Mouse (Mus musculus) forebrain, embryonic 11.5 days (tissue): ENCODE results near the gene Ppp1r13b. TPM values are rescaled to one million over a fixed set of nuclear protein-coding genes. Genes with fewer than 3 reads are reported as not detected.

Experiments used
- ATAC-seq: fragments of 200-750 bp; cut with Nextera tagmentation; replicated peaks from 2 replicates; pipeline ENCODE4 v1.8.0; 2017; ENCODE audit warnings: moderate TSS enrichment; ENCODE audit not compliant: low FRiP score
- DNase-seq: peaks from one replicate; pipeline ENCODE4 v3.0.0-alpha.2; 2017; ENCODE audit warnings: low spot score
- H3K27ac ChIP-seq: fragments of 300-500 bp; sonication (generic); 2 replicates; pipeline ENCODE4 v1.5.1; 2014; ENCODE audit warnings: low read depth, low read length
- H3K27me3 ChIP-seq: fragments of 300-500 bp; sonication (generic); 2 replicates; pipeline ENCODE4 v1.6.1; 2014; ENCODE audit warnings: mild to moderate bottlenecking, low read length, mixed read lengths; ENCODE audit not compliant: control insufficient read depth, insufficient read depth
- H3K36me3 ChIP-seq: fragments of 300-500 bp; sonication (generic); 2 replicates; pipeline ENCODE4 v1.6.1; 2014; ENCODE audit warnings: mild to moderate bottlenecking, low read length, moderate library complexity, mixed read lengths; ENCODE audit not compliant: control insufficient read depth, insufficient read depth
- H3K4me1 ChIP-seq: fragments of 300-500 bp; sonication (generic); replicated peaks from 2 replicates; pipeline ENCODE4 v1.6.1; 2014; ENCODE audit warnings: low read length, mixed read lengths; ENCODE audit not compliant: control insufficient read depth, insufficient read depth
- H3K4me2 ChIP-seq: fragments of 300-500 bp; sonication (generic); 2 replicates; pipeline ENCODE4 v1.6.1; 2014; ENCODE audit warnings: low read depth, mild to moderate bottlenecking, low read length, moderate library complexity, mixed read lengths; ENCODE audit not compliant: severe bottlenecking
- H3K4me3 ChIP-seq: fragments of 300-500 bp; sonication (generic); 2 replicates; pipeline ENCODE4 v1.5.1; 2014; ENCODE audit warnings: low read depth, low read length
- H3K9ac ChIP-seq: fragments of 300-500 bp; sonication (generic); 2 replicates; pipeline ENCODE4 v1.6.1; 2014; ENCODE audit warnings: low read length
- H3K9me3 ChIP-seq: fragments of 300-500 bp; sonication (generic); 2 replicates; pipeline ENCODE4 v1.6.1; 2016; ENCODE audit warnings: low read length, mixed read lengths; ENCODE audit not compliant: control insufficient read depth
- WGBS: fragments of 180-500 bp; shearing (Covaris S2); extraction: QIAGEN DNeasy Blood & Tissue Kit; methylation state at CpG from one replicate; pipeline ENCODE4 v1.1.7; 2014; 5-methylcytosine and 5-hydroxymethylcytosine counted together
- polyA plus RNA-seq: library from polyadenylated mRNA; unstranded; fragments of >200 nt; fragmentation: Nextera tagmentation; extraction: Ambion mirVana; gene quantifications from 2 replicates; pipeline ENCODE4 v1.2.1, GENCODE M21; 2014

Gene Ppp1r13b
- polyA plus RNA-seq, 1 experiment from 2014 or later: 6.3 TPM

- Histone ChIP-seq H3K36me3 (no peaks in the 10 kb centered on the region), H3K9ac (no peak overlapping the region), H3K9me3 (no peaks in the 10 kb centered on the region), H3K27me3 (no peaks in the 10 kb centered on the region), H3K4me2 (no peak overlapping the region), H3K4me1 (no peaks in the 10 kb centered on the region), H3K27ac (no peak overlapping the region), H3K4me3 (no peak overlapping the region)
- ATAC-seq (no peak), DNase-seq (no peak)
- WGBS: 90% methylated on average over 3 of the region's 3 CpGs
Measured at GRCm38 (mm10) chr12:111875499-111875898, 32.4 kb downstream of the Ppp1r13b start.

GRCm38 (mm10) chr12:111874601-111875140, 33.2 kb downstream of the Ppp1r13b start:
- Histone ChIP-seq H3K4me2 (no peak overlapping the region), H3K9me3 (no peaks in the 10 kb centered on the region), H3K4me3 (no peak overlapping the region), H3K9ac (no peak overlapping the region), H3K27me3 (no peaks in the 10 kb centered on the region), H3K27ac (no peak overlapping the region), H3K36me3 (no peaks in the 10 kb centered on the region), H3K4me1 (no peaks in the 10 kb centered on the region)
- DNase-seq (no peak), ATAC-seq (no peak)
- 78% methylated on average over 1 of the region's 1 CpGs for WGBS

- no peak overlapping the region for H3K9ac ChIP-seq
- H3K4me2 ChIP-seq: no peak overlapping the region
- no peaks in the 10 kb centered on the region for H3K27me3 ChIP-seq
- DNase-seq: no peak
- WGBS: 86% methylated on average over 5 of the region's 5 CpGs
- H3K4me1 ChIP-seq: no peaks in the 10 kb centered on the region
- no peaks in the 10 kb centered on the region for H3K36me3 ChIP-seq
- H3K4me3 ChIP-seq: no peak overlapping the region
- H3K27ac ChIP-seq: no peak overlapping the region
- no peak for ATAC-seq
- H3K9me3 ChIP-seq: no peaks in the 10 kb centered on the region
Measured at GRCm38 (mm10) chr12:111872079-111872478, 35.8 kb downstream of the Ppp1r13b start.

DNA sequence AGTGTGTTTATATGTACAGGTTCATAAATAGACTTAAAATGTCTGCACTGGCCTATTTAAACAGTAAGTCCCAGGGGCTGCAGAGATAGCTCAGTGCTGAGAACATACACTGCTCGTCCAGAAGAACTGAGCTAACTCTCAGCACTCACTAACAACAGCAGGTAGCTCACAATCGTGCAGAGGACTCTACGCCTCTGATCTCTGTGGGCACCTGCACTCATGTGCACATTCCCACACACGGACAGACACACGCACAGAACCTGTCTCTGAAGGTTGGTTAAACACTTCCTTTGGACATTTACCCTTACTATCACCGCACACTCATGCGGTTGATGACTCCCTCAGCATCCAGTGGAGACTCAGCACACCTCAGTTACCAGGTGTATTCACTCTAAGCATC, 37.1 kb downstream of the Ppp1r13b start:
- no peak overlapping the region for H3K4me2 ChIP-seq
- no peak overlapping the region for H3K4me3 ChIP-seq
- H3K9ac ChIP-seq: no peak overlapping the region
- no peak overlapping the region for H3K27ac ChIP-seq
- no peaks in the 10 kb centered on the region for H3K4me1 ChIP-seq
- no peaks in the 10 kb centered on the region for H3K9me3 ChIP-seq
- ATAC-seq: no peak
- WGBS: 88% methylated on average over 7 of the region's 7 CpGs
- no peak for DNase-seq
- no peaks in the 10 kb centered on the region for H3K36me3 ChIP-seq
- no peaks in the 10 kb centered on the region for H3K27me3 ChIP-seq

DNA sequence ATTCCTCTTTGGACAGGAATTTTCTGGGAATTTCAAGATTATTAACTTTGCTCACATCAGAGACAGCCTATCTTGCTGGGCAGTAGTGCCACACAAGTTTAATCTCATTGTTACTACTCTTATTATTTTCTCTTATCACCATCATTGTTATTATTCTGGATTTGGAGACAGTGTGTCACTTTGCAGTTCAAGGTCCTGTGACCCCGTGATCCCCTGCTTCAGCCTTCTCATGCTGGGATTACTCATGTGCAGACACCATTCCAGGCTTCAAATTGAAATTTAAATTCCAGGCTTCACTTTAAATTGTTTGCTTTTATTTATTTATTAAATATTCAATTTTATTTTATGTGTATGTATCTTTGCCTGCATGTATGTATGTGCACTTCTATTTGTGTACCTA, 38.1 kb downstream of the Ppp1r13b start:
- H3K4me3 ChIP-seq: no peak overlapping the region
- no peaks in the 10 kb centered on the region for H3K36me3 ChIP-seq
- no peak overlapping the region for H3K27ac ChIP-seq
- WGBS: 89% methylated on average over 1 of the region's 1 CpGs
- H3K9me3 ChIP-seq: no peaks in the 10 kb centered on the region
- no peak for ATAC-seq
- H3K9ac ChIP-seq: no peak overlapping the region
- no peak for DNase-seq
- no peaks in the 10 kb centered on the region for H3K27me3 ChIP-seq
- H3K4me2 ChIP-seq: no peak overlapping the region
- no peaks in the 10 kb centered on the region for H3K4me1 ChIP-seq

- Histone ChIP-seq H3K36me3 (no peaks in the 10 kb centered on the region), H3K27me3 (no peaks in the 10 kb centered on the region), H3K4me1 (no peaks in the 10 kb centered on the region), H3K4me3 (no peak overlapping the region), H3K9ac (no peak overlapping the region), H3K4me2 (no peak overlapping the region), H3K9me3 (no peaks in the 10 kb centered on the region), H3K27ac (no peak overlapping the region)
- ATAC-seq (no peak), DNase-seq (no peak)
- WGBS: 89% methylated on average over 4 of the region's 4 CpGs
Measured at GRCm38 (mm10) chr12:111864206-111864824, 43.6 kb downstream of the Ppp1r13b start.

DNA sequence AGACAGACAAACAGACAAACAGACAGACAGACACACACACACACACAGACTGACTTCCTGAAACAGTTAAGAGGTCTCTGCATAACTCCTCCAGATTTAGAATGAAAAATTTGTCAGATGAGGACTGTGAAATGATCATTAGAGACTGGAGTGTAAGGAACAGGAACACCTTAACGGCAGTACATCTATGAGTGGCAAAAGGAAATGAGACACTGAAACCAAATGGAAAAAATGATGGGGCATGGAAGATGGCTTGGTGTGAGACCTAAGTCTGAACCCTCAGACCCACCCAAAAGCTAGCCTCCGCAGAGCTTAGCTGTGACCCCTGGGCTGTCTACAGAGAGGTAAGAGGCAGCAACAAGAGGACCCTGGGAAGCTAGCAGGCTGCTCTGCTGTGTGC, 52.5 kb downstream of the Ppp1r13b start:
- WGBS: 85% methylated on average over 2 of the region's 2 CpGs
- H3K4me3 ChIP-seq: no peak overlapping the region
- H3K27me3 ChIP-seq: no peaks in the 10 kb centered on the region
- H3K36me3 ChIP-seq: no peaks in the 10 kb centered on the region
- H3K4me1 ChIP-seq: no peaks in the 10 kb centered on the region
- no peak overlapping the region for H3K9ac ChIP-seq
- DNase-seq (no peak), ATAC-seq (no peak)
- no peak overlapping the region for H3K4me2 ChIP-seq
- no peak overlapping the region for H3K27ac ChIP-seq
- H3K9me3 ChIP-seq: no peaks in the 10 kb centered on the region

DNA sequence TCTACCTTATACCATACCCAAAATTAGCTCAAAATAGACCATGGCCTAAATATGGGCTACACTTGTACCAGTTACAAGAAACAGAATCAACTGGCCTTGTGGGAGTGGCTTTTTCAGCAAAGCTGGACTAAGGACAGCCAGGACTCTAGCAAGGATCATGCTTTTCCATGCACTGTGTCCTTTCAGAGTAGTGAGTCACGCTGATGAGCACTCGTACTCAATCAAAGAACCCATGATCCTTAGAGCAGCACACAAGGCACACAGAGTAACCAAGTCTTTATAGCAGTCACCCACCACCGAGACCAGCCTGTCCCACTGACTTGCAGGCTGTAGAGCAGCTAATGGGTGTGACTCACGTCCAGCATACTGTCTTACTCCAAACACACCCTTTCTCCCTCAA, 54.4 kb downstream of the Ppp1r13b start:
- no peaks in the 10 kb centered on the region for H3K4me1 ChIP-seq
- no peak for DNase-seq
- no peak for ATAC-seq

GRCm38 (mm10) chr12:111853011-111853436, 54.9 kb downstream of the Ppp1r13b start:
- DNase-seq (no peak), ATAC-seq (no peak)
- Histone ChIP-seq H3K4me1 (no peaks in the 10 kb centered on the region), H3K9me3 (no peaks in the 10 kb centered on the region), H3K4me2 (no peak overlapping the region), H3K36me3 (no peaks in the 10 kb centered on the region), H3K27me3 (no peaks in the 10 kb centered on the region), H3K9ac (no peak overlapping the region), H3K27ac (no peak overlapping the region), H3K4me3 (no peak overlapping the region)
- 85% methylated on average over 10 of the region's 10 CpGs for WGBS

More for the DNA sequence above, 54.4 kb downstream of the Ppp1r13b start:
- H3K27me3 ChIP-seq: no peaks in the 10 kb centered on the region
- no peak overlapping the region for H3K4me3 ChIP-seq
- H3K9ac ChIP-seq: no peak overlapping the region
- no peak overlapping the region for H3K4me2 ChIP-seq
- H3K27ac ChIP-seq: no peak overlapping the region
- no peaks in the 10 kb centered on the region for H3K9me3 ChIP-seq
- 79% methylated on average over 4 of the region's 4 CpGs for WGBS
- no peaks in the 10 kb centered on the region for H3K36me3 ChIP-seq
